Mouse (Mus musculus): ENCODE data around the gene Parp4. TPM values are rescaled to one million over a fixed set of nuclear protein-coding genes. Genes with fewer than 3 reads are reported as not detected.

Gene Parp4
- 28.8 TPM for polyA plus RNA-seq (2014; fragmentation: Illumina TruSeq; extraction: RNeasy Lipid Tissue Mini Kit (QIAGEN cat#74804))

GRCm38 (mm10) chr14:56575416-56575815 lies at the start of gene Parp4, which contains the start of gene Cenpj:
TSS of gene Parp4 (plus strand) at chr14:56575619.
TSS of gene Cenpj (minus strand) at chr14:56575425.

GRCm38 (mm10) chr14:56667969-56668802 lies 92.8 kb downstream of the Parp4 start, which contains the start of gene Mphosph8:
TSS of gene Mphosph8 (plus strand) at chr14:56668248.

Other genes starting within 250 kb of the Parp4 start
- 0.23 TPM for gene Atp12a, start 210.6 kb upstream of the Parp4 start, polyA plus RNA-seq (2014; fragmentation: Illumina TruSeq; extraction: RNeasy Lipid Tissue Mini Kit (QIAGEN cat#74804))
- gene Rnf17, start 173.0 kb upstream of the Parp4 start, polyA plus RNA-seq (2014; fragmentation: Illumina TruSeq; extraction: RNeasy Lipid Tissue Mini Kit (QIAGEN cat#74804)): 14.3 TPM
- 32.1 TPM for gene Cenpj, start 194 bp upstream of the Parp4 start, polyA plus RNA-seq (2014; fragmentation: Illumina TruSeq; extraction: RNeasy Lipid Tissue Mini Kit (QIAGEN cat#74804))
- 158 TPM for gene Mphosph8, start 92.6 kb downstream of the Parp4 start, polyA plus RNA-seq (2014; fragmentation: Illumina TruSeq; extraction: RNeasy Lipid Tissue Mini Kit (QIAGEN cat#74804))
- 120 TPM for gene Pspc1, start 202.7 kb downstream of the Parp4 start, polyA plus RNA-seq (2014; fragmentation: Illumina TruSeq; extraction: RNeasy Lipid Tissue Mini Kit (QIAGEN cat#74804))
- 150 TPM for gene Zmym5, start 236.1 kb downstream of the Parp4 start, polyA plus RNA-seq (2014; fragmentation: Illumina TruSeq; extraction: RNeasy Lipid Tissue Mini Kit (QIAGEN cat#74804))